Mouse (Mus musculus) kidney, adult 2 months (tissue): ENCODE data around the gene Anln. TPM values are rescaled to one million over a fixed set of nuclear protein-coding genes. Genes with fewer than 3 reads are reported as not detected.

Source experiments
- DNase-seq: peaks from one replicate; pipeline ENCODE4 v3.0.0; 2021
- H3K27ac ChIP-seq: fragments of 200-500 bp; 2 replicates; pipeline ENCODE4 v1.5.1; 2012; ENCODE audit warnings: low read depth, low read length, control low read depth, inconsistent platforms; ENCODE audit not compliant: insufficient read depth
- H3K27me3 ChIP-seq: fragments of 200-500 bp; replicated peaks from 2 replicates; pipeline ENCODE4 v1.6.1; 2012; ENCODE audit warnings: mild to moderate bottlenecking, moderate library complexity, low read length, inconsistent platforms; ENCODE audit not compliant: control insufficient read depth, insufficient read depth
- H3K36me3 ChIP-seq: fragments of 200-500 bp; 2 replicates; pipeline ENCODE4 v1.6.1; 2012; ENCODE audit warnings: mild to moderate bottlenecking, moderate library complexity, low read length, inconsistent platforms; ENCODE audit not compliant: control insufficient read depth, insufficient read depth
- H3K4me1 ChIP-seq: fragments of 200-500 bp; 2 replicates; pipeline ENCODE4 v1.6.1; 2011; ENCODE audit warnings: low read length; ENCODE audit not compliant: control insufficient read depth, insufficient read depth
- H3K4me3 ChIP-seq: fragments of 200-500 bp; 2 replicates; pipeline ENCODE4 v1.5.1; 2011; ENCODE audit warnings: mild to moderate bottlenecking, low read depth, low read length, control low read depth; ENCODE audit not compliant: insufficient read depth
- CTCF ChIP-seq: fragments of 200-500 bp; conservative IDR thresholded peaks from 2 replicates; pipeline ENCODE4 v1.5.1; 2011; ENCODE audit warnings: low read depth, mild to moderate bottlenecking, control low read depth, low read length, moderate library complexity, mixed read lengths; ENCODE audit not compliant: insufficient read depth, insufficient read length
- POLR2A ChIP-seq: fragments of 200-500 bp; IDR thresholded peaks from one replicate; pipeline ENCODE4 v1.6.1; 2011; ENCODE audit warnings: low read depth, low read length, control low read depth
- WGBS: fragments of 180-500 bp; shearing (Covaris S2); methylation state at CpG from one replicate; pipeline ENCODE4 v1.1.7; 2018; 5-methylcytosine and 5-hydroxymethylcytosine counted together
- polyA plus RNA-seq: library from polyadenylated mRNA; depleted of rRNA; stranded (reverse); fragments of >200 nt; gene quantifications from 2 replicates; pipeline ENCODE4 v1.2.3, GENCODE M21; 2012

The Anln gene
- polyA plus RNA-seq, 1 experiment: 0.44 TPM

- Histone ChIP-seq H3K4me1 (0 out of 2 replicates have a peak, but pooled peaks cover 2% of the 10 kb centered on the region), H3K4me3 (no peak overlapping the region), H3K36me3 (no peaks in the 10 kb centered on the region), H3K27me3 (no peaks in the 10 kb centered on the region), H3K27ac (no peak overlapping the region)
- no peak for TF ChIP-seq POLR2A
- no peak for TF ChIP-seq CTCF
- WGBS: 97% methylated on average over 4 of the region's 4 CpGs
- DNase-seq: no peak
These were observed 35.7 kb upstream of the Anln start for GRCm38 (mm10) chr9:22424719-22425118.

- TF ChIP-seq POLR2A (no peak), CTCF (no peak)
- Histone ChIP-seq H3K4me1 (0 out of 2 replicates have a peak, but pooled peaks cover 2% of the 10 kb centered on the region), H3K27ac (no peak overlapping the region), H3K36me3 (no peaks in the 10 kb centered on the region), H3K4me3 (no peak overlapping the region), H3K27me3 (no peaks in the 10 kb centered on the region)
- 65% methylated on average over 10 of the region's 10 CpGs for WGBS
- no peak for DNase-seq
These were observed 35.2 kb upstream of the Anln start for GRCm38 (mm10) chr9:22424196-22424595.

GRCm38 (mm10) chr9:22423507-22423906, 34.5 kb upstream of the Anln start:
- 54% methylated on average over 1 of the region's 1 CpGs for WGBS
- Histone ChIP-seq H3K27ac (no peak overlapping the region), H3K27me3 (no peaks in the 10 kb centered on the region), H3K36me3 (no peaks in the 10 kb centered on the region), H3K4me3 (no peak overlapping the region), H3K4me1 (0 out of 2 replicates have a peak, but pooled peaks cover 2% of the 10 kb centered on the region)
- DNase-seq: no peak
- no peak for TF ChIP-seq CTCF
- TF ChIP-seq POLR2A: no peak

- DNase-seq: no peak
- Histone ChIP-seq H3K36me3 (no peaks in the 10 kb centered on the region), H3K4me3 (no peak overlapping the region), H3K27ac (no peak overlapping the region), H3K27me3 (no peaks in the 10 kb centered on the region), H3K4me1 (peaks cover 8% of the 10 kb centered on the region; the same call in 1 of the 2 replicates)
- TF ChIP-seq CTCF: no peak
- no peak for TF ChIP-seq POLR2A
- WGBS: 49% methylated on average over 1 of the region's 1 CpGs
These were observed 33.6 kb upstream of the Anln start for GRCm38 (mm10) chr9:22422559-22422958.

- Histone ChIP-seq H3K36me3 (no peaks in the 10 kb centered on the region), H3K27me3 (no peaks in the 10 kb centered on the region), H3K4me1 (peaks cover 13% of the 10 kb centered on the region), H3K4me3 (no peak overlapping the region), H3K27ac (no peak overlapping the region)
- peak; percentile 48 for DNase-seq
- WGBS: 39% methylated on average over 7 of the region's 7 CpGs
- TF ChIP-seq POLR2A: no peak
- TF ChIP-seq CTCF: no peak
These were observed 31.5 kb upstream of the Anln start for GRCm38 (mm10) chr9:22420491-22420890.

GRCm38 (mm10) chr9:22419877-22420276, 30.9 kb upstream of the Anln start:
- Histone ChIP-seq H3K4me1 (peaks cover 13% of the 10 kb centered on the region), H3K4me3 (no peak overlapping the region), H3K27me3 (no peaks in the 10 kb centered on the region), H3K36me3 (no peaks in the 10 kb centered on the region), H3K27ac (no peak overlapping the region)
- WGBS: 92% methylated on average over 3 of the region's 3 CpGs
- TF ChIP-seq POLR2A (no peak), CTCF (no peak)
- no peak for DNase-seq

- no peaks in the 10 kb centered on the region for H3K36me3 ChIP-seq
- TF ChIP-seq POLR2A: no peak
- no peak for TF ChIP-seq CTCF
- peaks cover 13% of the 10 kb centered on the region for H3K4me1 ChIP-seq
- 19% methylated on average over 6 of the region's 6 CpGs for WGBS
- H3K27ac ChIP-seq: no peak overlapping the region; the same call in 1 of the 2 replicates
- no peak overlapping the region for H3K4me3 ChIP-seq
- DNase-seq: peak; percentile 27
- H3K27me3 ChIP-seq: no peaks in the 10 kb centered on the region
These were observed 28.6 kb upstream of the Anln start for GRCm38 (mm10) chr9:22417547-22417946.
